Mouse (Mus musculus): Measurements from ENCODE around the gene Tmem221.

Gene Tmem221

GRCm38 (mm10) chr8:71577856-71578387, 19.3 kb upstream of the Tmem221 start:
- DNase-seq: no peak

- no peak for DNase-seq
These were observed 16.3 kb upstream of the Tmem221 start for GRCm38 (mm10) chr8:71575020-71575419.

- no peak for DNase-seq
These were observed 15.8 kb upstream of the Tmem221 start for GRCm38 (mm10) chr8:71574426-71574825.

- DNase-seq: peak; percentile 69 to 73
These were observed 14.4 kb upstream of the Tmem221 start for GRCm38 (mm10) chr8:71572847-71573633.

- no peak for DNase-seq
These were observed 13.4 kb upstream of the Tmem221 start for GRCm38 (mm10) chr8:71572077-71572476.

GRCm38 (mm10) chr8:71570291-71570954, 11.8 kb upstream of the Tmem221 start:
- DNase-seq: peak; percentile 99

- DNase-seq: peak; percentile 97 to 99
These were observed 11.0 kb upstream of the Tmem221 start for GRCm38 (mm10) chr8:71569366-71570290.

GRCm38 (mm10) chr8:71568941-71569340, 10.3 kb upstream of the Tmem221 start:
- DNase-seq: peak in 1 of 2 experiments; percentile 39

GRCm38 (mm10) chr8:71568387-71568937, 9.8 kb upstream of the Tmem221 start, which contains the start of gene Slc27a1:
TSS of gene Slc27a1 (plus strand) at chr8:71568882.
- DNase-seq: peak; percentile 87 to 92

GRCm38 (mm10) chr8:71567587-71567986, 8.9 kb upstream of the Tmem221 start:
- DNase-seq: no peak

GRCm38 (mm10) chr8:71566501-71566900, 7.8 kb upstream of the Tmem221 start, which contains the start of gene Nxnl1:
TSS of gene Nxnl1 (minus strand) at chr8:71566601.
- no peak for DNase-seq

- DNase-seq: no peak
These were observed 5.3 kb upstream of the Tmem221 start for GRCm38 (mm10) chr8:71563992-71564391.

GRCm38 (mm10) chr8:71562751-71563150, 4.1 kb upstream of the Tmem221 start:
- DNase-seq: peak; percentile 69 to 82

GRCm38 (mm10) chr8:71561401-71561800, 2.7 kb upstream of the Tmem221 start:
- DNase-seq: peak in 1 of 2 experiments; percentile 73

GRCm38 (mm10) chr8:71560765-71561164, 2.1 kb upstream of the Tmem221 start:
- no peak for DNase-seq

- DNase-seq: no peak
These were observed 1.4 kb upstream of the Tmem221 start for GRCm38 (mm10) chr8:71560071-71560470.

- DNase-seq: peak; percentile 86 to 87
These were observed 453 bp upstream of the Tmem221 start for GRCm38 (mm10) chr8:71558958-71559690.

- DNase-seq: no peak
These were observed 4.0 kb downstream of the Tmem221 start for GRCm38 (mm10) chr8:71554644-71555043.

- no peak for DNase-seq
These were observed 4.7 kb downstream of the Tmem221 start for GRCm38 (mm10) chr8:71554001-71554400.

- DNase-seq: no peak
These were observed 5.9 kb downstream of the Tmem221 start for GRCm38 (mm10) chr8:71552770-71553169.

- no peak for DNase-seq
These were observed 7.9 kb downstream of the Tmem221 start for GRCm38 (mm10) chr8:71550754-71551153.

- no peak for DNase-seq
These were observed 11.1 kb downstream of the Tmem221 start for GRCm38 (mm10) chr8:71547590-71547989.

Data from kidney, adult 8-10 months (tissue).